Mouse (Mus musculus) embryonic facial prominence, embryonic 14.5 days (tissue): Measurements from ENCODE around the gene Ahnak. TPM values are rescaled to one million over a fixed set of nuclear protein-coding genes. Genes with fewer than 3 reads are reported as not detected.
"Not testable (repeated sequence)": the region's sequence is repeated elsewhere in the genome, so short reads cannot be mapped to it uniquely, and the experiment has no call there.

Experiments used
- ATAC-seq: fragments of 200-750 bp; cut with Nextera tagmentation; 2 replicates; pipeline ENCODE4 v1.8.0; 2017; ENCODE audit warnings: low read depth, moderate number of reproducible peaks, moderate TSS enrichment
- DNase-seq: peaks from one replicate; pipeline ENCODE4 v3.0.0-alpha.2; 2015; ENCODE audit warnings: low spot score
- H3K27ac ChIP-seq: fragments of 300-500 bp; sonication (generic); replicated peaks from 2 replicates; pipeline ENCODE4 v1.5.1; 2014; ENCODE audit warnings: low read depth, mild to moderate bottlenecking, low read length, moderate library complexity
- H3K27me3 ChIP-seq: fragments of 300-500 bp; sonication (generic); replicated peaks from 2 replicates; pipeline ENCODE4 v1.6.1; 2014; ENCODE audit warnings: low read length; ENCODE audit not compliant: control insufficient read depth, insufficient read depth
- H3K36me3 ChIP-seq: fragments of 300-500 bp; sonication (generic); 2 replicates; pipeline ENCODE4 v1.6.1; 2014; ENCODE audit warnings: low read length, mixed read lengths; ENCODE audit not compliant: control insufficient read depth, insufficient read depth
- H3K4me1 ChIP-seq: fragments of 300-500 bp; sonication (generic); 2 replicates; pipeline ENCODE4 v1.6.1; 2014; ENCODE audit warnings: antibody characterized with exemption, low read length; ENCODE audit not compliant: control insufficient read depth, insufficient read depth
- H3K4me2 ChIP-seq: fragments of 300-500 bp; sonication (generic); 2 replicates; pipeline ENCODE4 v1.6.1; 2014; ENCODE audit warnings: low read depth, mild to moderate bottlenecking, low read length, moderate library complexity, mixed read lengths
- H3K4me3 ChIP-seq: fragments of 300-500 bp; sonication (generic); 2 replicates; pipeline ENCODE4 v1.5.1; 2014; ENCODE audit warnings: low read depth, mild to moderate bottlenecking, low read length
- H3K9ac ChIP-seq: fragments of 300-500 bp; sonication (generic); 2 replicates; pipeline ENCODE4 v1.6.1; 2014; ENCODE audit warnings: low read depth, mild to moderate bottlenecking, low read length, moderate library complexity, mixed read lengths
- H3K9me3 ChIP-seq: fragments of 300-500 bp; sonication (generic); 2 replicates; pipeline ENCODE4 v1.6.1; 2016; ENCODE audit warnings: low read length; ENCODE audit not compliant: control insufficient read depth
- WGBS: fragments of 180-500 bp; shearing (Covaris S2); extraction: QIAGEN DNeasy Blood & Tissue Kit; methylation state at CpG from one replicate; pipeline ENCODE4 v1.1.7; 2014; 5-methylcytosine and 5-hydroxymethylcytosine counted together
- polyA plus RNA-seq: library from polyadenylated mRNA; unstranded; fragments of >200 nt; fragmentation: Nextera tagmentation; extraction: Ambion mirVana; gene quantifications from 2 replicates; pipeline ENCODE4 v1.2.1, GENCODE M21; 2014

Ahnak gene
- polyA plus RNA-seq, 1 experiment from 2014 or later: 57.6 TPM

DNA sequence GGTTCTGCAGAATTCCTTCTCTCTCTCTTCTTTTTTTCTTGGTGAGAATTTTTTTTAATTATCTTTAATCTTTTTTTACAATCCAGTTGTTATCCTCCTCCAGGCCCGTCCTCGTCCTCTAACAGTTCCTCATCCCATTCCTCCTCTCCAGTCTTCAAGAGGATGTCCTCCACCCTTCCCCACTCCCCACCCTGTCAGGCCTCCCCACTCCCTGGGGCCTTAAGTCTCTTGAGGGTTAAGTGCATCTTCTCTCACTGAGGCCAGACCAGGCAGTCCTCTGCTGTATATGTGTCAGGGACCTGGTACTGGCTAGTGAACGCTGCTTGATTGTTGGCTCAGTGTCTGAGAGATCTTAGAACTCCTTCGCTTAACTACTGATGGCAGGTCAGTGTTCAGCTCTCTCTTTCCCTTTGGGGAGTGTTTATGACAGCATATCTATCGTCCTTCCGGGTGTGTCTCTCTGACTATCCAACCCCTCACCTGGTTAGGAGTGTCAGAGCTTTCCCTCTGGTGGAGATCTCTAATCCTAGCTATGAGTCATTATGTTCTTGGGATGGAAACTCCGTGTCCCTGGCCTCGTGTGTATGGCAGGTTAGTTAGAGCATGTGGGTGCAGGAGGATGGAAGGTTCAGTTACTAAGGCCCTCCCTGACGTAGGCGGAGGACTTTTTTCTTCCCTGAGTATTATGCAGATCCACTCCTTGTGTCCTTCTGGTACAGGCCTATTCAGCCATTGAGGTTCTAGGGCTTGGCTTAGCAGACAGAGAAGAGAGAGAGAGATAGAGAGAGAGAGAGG is 5.9 kb downstream of the Ahnak start:
- ATAC-seq (no peak), DNase-seq (no peak)
- no peak overlapping the region for H3K27ac ChIP-seq
- H3K9me3 ChIP-seq: no peaks in the 10 kb centered on the region
- no peak overlapping the region for H3K9ac ChIP-seq
- H3K4me1 ChIP-seq: peaks cover 76% of the 10 kb centered on the region
- no peaks in the 10 kb centered on the region for H3K27me3 ChIP-seq
- peaks cover 9% of the 10 kb centered on the region for H3K36me3 ChIP-seq
- WGBS: 71% methylated on average over 10 of the region's 10 CpGs
- H3K4me2 ChIP-seq: no peak overlapping the region
- H3K4me3 ChIP-seq: no peak overlapping the region

DNA sequence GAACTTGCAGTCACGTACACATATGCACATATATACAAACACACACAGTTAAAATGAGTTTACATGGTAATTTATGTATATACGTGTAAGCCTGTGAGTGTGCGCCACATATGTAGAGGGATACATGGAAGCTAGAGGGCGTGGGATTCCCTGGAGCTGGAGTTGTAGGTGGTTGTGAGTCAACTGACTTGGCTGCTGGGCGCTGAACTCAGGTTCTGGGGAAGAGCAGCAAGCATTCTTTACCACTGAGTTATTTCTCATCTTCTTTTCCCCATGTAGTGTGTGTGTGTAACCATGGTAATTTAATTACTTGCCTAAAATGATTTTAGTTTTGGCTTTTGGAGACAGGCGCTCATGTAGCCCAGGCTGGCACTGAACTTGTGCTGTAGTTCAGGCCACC is 7.5 kb downstream of the Ahnak start:
- Histone ChIP-seq H3K4me1 (peaks cover 68% of the 10 kb centered on the region), H3K9ac (no peak overlapping the region), H3K27ac (peak overlapping the region; percentile 69; the same call in 1 of the 2 replicates), H3K27me3 (no peaks in the 10 kb centered on the region), H3K4me2 (no peak overlapping the region), H3K4me3 (no peak overlapping the region), H3K36me3 (peaks cover 25% of the 10 kb centered on the region), H3K9me3 (no peaks in the 10 kb centered on the region)
- ATAC-seq: no peak
- WGBS: 88% methylated on average over 6 of the region's 6 CpGs
- DNase-seq: no peak

DNA sequence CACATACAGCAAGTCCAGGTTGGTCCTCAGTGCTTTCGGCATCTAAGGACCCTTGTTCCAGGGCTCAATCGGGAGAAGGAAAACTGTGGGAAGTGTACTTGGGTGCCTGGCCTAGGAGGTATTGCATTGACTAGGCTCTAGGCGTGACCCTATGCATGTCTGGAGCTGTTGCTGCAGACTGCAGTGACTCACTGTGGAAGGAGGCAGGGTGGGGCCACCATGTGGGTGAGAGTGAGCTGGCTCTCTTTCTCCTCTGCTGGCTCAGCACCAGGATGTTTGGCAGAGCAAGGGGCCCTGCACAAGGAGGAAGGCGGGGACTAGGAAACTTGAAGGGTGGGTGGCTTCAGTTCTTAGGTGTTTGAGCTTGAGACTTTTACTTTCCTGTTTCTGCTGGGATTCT is 8.5 kb downstream of the Ahnak start:
- ATAC-seq: peak; percentile 92
- peak; percentile 96 for DNase-seq
- peaks cover 59% of the 10 kb centered on the region for H3K4me1 ChIP-seq

DNA sequence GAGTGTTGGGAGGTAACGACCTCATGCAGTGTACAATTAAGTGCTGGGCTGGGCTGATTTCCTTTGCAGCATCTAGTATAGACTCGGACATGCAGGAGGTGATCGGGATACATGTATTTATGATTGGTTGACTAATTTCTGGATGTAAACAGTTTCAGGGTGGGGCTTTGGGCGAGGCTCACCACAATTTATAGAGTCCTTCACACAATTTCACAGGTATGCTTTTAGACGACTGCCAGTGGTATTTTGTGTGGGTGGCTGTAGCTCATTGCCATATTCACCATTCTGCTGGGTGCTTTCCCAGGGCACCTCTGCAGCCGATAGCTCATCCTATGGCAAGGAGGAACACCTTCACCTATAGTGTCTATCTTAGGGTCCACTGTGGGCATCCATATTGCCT is 9.5 kb downstream of the Ahnak start:
- no peak overlapping the region for H3K9ac ChIP-seq
- peak overlapping the region; percentile 25; the same call in 1 of the 2 replicates for H3K27ac ChIP-seq
- no peak overlapping the region for H3K4me3 ChIP-seq
- H3K4me1 ChIP-seq: peaks cover 49% of the 10 kb centered on the region
- H3K9me3 ChIP-seq: no peaks in the 10 kb centered on the region
- 81% methylated on average over 6 of the region's 6 CpGs for WGBS
- DNase-seq: no peak
- no peaks in the 10 kb centered on the region for H3K27me3 ChIP-seq
- no peak overlapping the region for H3K4me2 ChIP-seq
- no peak for ATAC-seq
- peaks cover 44% of the 10 kb centered on the region for H3K36me3 ChIP-seq

More for the DNA sequence above, 8.5 kb downstream of the Ahnak start:
- Histone ChIP-seq H3K27ac (peak overlapping the region; percentile 69), H3K4me3 (0 out of 2 replicates have a peak overlapping the region, but pooled peaks have one; percentile 2), H3K27me3 (no peaks in the 10 kb centered on the region), H3K4me2 (peak overlapping the region; percentile 40), H3K9me3 (no peaks in the 10 kb centered on the region), H3K9ac (peak overlapping the region; percentile 38), H3K36me3 (peaks cover 34% of the 10 kb centered on the region)
- 49% methylated on average over 4 of the region's 4 CpGs for WGBS

DNA sequence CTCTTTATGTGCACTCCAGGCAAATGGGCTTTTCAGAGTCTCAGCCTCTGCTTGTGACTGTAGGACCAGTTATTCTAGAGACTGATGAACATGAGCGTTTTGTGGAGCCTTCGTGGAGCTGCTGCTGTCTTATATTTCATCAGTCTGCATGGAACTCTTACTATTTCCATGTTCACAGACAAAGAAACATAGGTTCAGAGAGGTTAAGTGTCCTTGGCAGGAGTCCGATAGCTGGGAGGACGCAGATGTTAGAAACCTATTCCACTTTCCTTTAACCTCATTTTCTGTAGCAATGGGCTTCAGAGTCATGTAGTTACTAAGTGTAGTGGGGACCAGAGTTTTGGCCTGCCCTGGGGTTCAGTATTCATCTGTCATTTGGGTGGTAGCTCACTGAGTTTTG is 10.1 kb downstream of the Ahnak start:
- no peak for DNase-seq
- no peaks in the 10 kb centered on the region for H3K27me3 ChIP-seq
- WGBS: 84% methylated on average over 4 of the region's 4 CpGs
- no peak for ATAC-seq
- no peak overlapping the region for H3K9ac ChIP-seq
- H3K9me3 ChIP-seq: no peaks in the 10 kb centered on the region
- no peak overlapping the region for H3K4me3 ChIP-seq
- H3K36me3 ChIP-seq: peaks cover 51% of the 10 kb centered on the region
- H3K4me2 ChIP-seq: no peak overlapping the region
- no peak overlapping the region for H3K27ac ChIP-seq
- peaks cover 43% of the 10 kb centered on the region for H3K4me1 ChIP-seq

DNA sequence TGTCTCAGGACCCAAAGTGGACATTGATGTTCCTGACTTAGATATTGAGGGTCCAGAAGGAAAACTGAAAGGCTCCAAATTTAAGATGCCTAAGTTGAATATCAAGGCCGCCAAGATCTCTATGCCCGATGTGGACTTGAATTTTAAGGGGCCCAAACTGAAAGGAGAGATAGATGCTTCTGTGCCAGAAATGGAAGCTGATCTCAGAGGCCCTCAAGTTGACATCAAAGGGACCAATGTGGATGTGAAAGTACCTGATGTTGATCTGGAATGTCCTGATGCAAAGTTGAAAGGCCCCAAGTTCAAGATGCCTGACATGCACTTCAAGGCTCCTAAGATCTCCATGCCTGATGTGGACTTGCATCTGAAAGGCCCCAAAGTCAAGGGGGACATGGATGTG is 17.8 kb downstream of the Ahnak start:
- 91% methylated on average over 2 of the region's 2 CpGs for WGBS
- not testable (repeated sequence) for H3K4me3 ChIP-seq, H3K27me3 ChIP-seq, ATAC-seq, H3K4me1 ChIP-seq, H3K9ac ChIP-seq, H3K27ac ChIP-seq, H3K9me3 ChIP-seq, DNase-seq, H3K4me2 ChIP-seq
- peaks cover 70% of the 10 kb centered on the region for H3K36me3 ChIP-seq

DNA sequence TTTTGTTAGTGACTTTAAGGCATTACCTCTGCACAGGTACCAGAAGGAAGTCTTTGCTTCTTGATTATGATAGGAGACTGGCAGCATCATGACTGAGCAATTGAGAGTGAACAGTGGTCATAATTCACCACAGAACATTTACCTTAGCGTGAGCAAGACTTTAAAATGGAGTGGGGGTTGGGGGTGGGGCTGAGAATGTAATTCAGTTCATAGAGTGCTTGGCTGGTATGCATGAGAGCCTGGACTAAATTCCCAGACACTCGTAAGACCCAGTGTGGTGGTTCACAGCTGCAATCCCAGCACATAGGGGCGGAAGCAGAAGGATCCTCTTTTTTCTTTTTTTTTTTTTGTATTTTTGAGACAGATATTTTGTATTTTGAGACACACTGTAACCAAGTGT is 30.2 kb downstream of the Ahnak start:
- 85% methylated on average over 3 of the region's 3 CpGs for WGBS
- Histone ChIP-seq H3K9me3 (no peaks in the 10 kb centered on the region), H3K27ac (no peak overlapping the region), H3K9ac (no peak overlapping the region), H3K4me3 (no peak overlapping the region), H3K36me3 (peaks cover 62% of the 10 kb centered on the region), H3K27me3 (no peaks in the 10 kb centered on the region), H3K4me1 (peaks cover 7% of the 10 kb centered on the region; the same call in 1 of the 2 replicates), H3K4me2 (no peak overlapping the region)
- no peak for DNase-seq
- no peak for ATAC-seq

DNA sequence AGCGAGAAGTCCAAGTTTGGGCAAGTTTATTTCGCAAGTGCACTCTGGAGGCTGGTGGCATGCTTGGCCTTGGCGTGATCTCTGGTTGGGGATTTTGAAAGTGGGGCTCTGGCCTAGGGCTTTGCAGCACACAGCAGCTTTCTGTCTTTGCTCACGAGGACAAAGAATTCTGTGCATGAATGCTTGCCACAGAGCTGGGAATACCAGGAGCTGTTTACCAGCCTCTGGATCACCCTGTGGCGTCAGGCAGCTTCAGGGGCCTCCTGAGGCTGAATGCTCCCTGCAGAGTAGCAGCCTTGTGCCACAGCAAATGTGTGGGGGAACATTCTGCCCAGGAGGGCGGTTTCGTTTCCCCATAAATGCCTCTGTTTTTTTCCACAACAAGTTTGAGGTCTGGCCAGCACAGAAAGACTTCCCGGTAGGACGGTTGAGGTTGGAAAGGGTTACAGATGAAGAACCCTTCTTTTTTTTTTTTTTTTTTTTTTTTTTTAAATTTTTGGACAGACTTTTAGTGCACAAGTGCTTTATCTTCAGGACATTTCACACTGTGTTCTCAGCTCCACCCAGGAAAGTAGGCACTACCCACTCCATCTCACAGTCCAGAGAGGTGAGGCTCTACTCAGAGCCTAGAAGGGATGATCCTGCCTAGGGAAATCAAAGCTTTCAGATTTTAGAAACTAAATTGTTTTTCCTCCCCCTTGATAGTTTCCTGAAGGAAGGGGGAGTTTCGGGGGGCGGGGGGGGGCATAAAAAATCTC is 34.1 kb downstream of the Ahnak start:
- no peak overlapping the region for H3K4me3 ChIP-seq
- H3K4me1 ChIP-seq: peaks cover 14% of the 10 kb centered on the region; the same call in 1 of the 2 replicates
- H3K36me3 ChIP-seq: peaks cover 26% of the 10 kb centered on the region
- DNase-seq (peak; percentile 54), ATAC-seq (peak; percentile 58; the same call in 1 of the 2 replicates)
- no peak overlapping the region for H3K9ac ChIP-seq
- H3K4me2 ChIP-seq: no peak overlapping the region
- H3K27ac ChIP-seq: peak overlapping the region; percentile 68
- WGBS: 41% methylated on average over 11 of the region's 11 CpGs
- H3K27me3 ChIP-seq: no peaks in the 10 kb centered on the region
- no peaks in the 10 kb centered on the region for H3K9me3 ChIP-seq
